Mouse (Mus musculus): Measurements from ENCODE around the gene Bbox1. TPM values are rescaled to one million over a fixed set of nuclear protein-coding genes. Genes with fewer than 3 reads are reported as not detected.
A peak's percentile ranks its signal among the peaks of the same experiment; 100 is the strongest.

Bbox1 gene
- total and polyA plus RNA-seq, 2 experiments from 2014 or later, result 0.04 TPM; not detected in 1

- no peak overlapping the region for H3K4me2 ChIP-seq (ENCODE audit: low read depth, low read length)
- H3K4me1 ChIP-seq (ENCODE audit: control insufficient read depth, insufficient read depth), result 0 out of 2 replicates have a peak, but pooled peaks cover 5% of the 10 kb centered on the region
- ATAC-seq (ENCODE audit: insufficient read depth, low read depth), result no peak
- no peak overlapping the region for H3K27ac ChIP-seq (ENCODE audit: low read depth)
- WGBS, result 69% methylated on average over 9 of the region's 9 CpGs
- TF ChIP-seq CTCF (IDR thresholded peaks at IDR 0.05; ENCODE audit: low read depth) (no peak), EP300 (IDR thresholded peaks at IDR 0.05; ENCODE audit: low read depth) (no peak)
- no peaks in the 10 kb centered on the region for H3K36me3 ChIP-seq (replicated peaks; ENCODE audit: control insufficient read depth, insufficient read depth, low read length)
- no peaks in the 10 kb centered on the region for H3K9me3 ChIP-seq (replicated peaks; ENCODE audit: control insufficient read depth, low read length)
- no peak for DNase-seq (ENCODE audit: low spot score)
- no peaks in the 10 kb centered on the region for H3K27me3 ChIP-seq (ENCODE audit: control insufficient read depth, insufficient read depth, low read length)
- H3K4me3 ChIP-seq (ENCODE audit: low read depth, low read length), result no peak overlapping the region
- no peak overlapping the region for H3K9ac ChIP-seq (replicated peaks; ENCODE audit: low read depth, low read length)
Measured at GRCm38 (mm10) chr2:110232252-110232651, 82.1 kb downstream of the Bbox1 start.

GRCm38 (mm10) chr2:110230753-110231152 is 83.6 kb downstream of the Bbox1 start:
- Histone ChIP-seq H3K9me3 (replicated peaks; ENCODE audit: control insufficient read depth, low read length) (no peaks in the 10 kb centered on the region), H3K27ac (ENCODE audit: low read depth) (no peak overlapping the region), H3K4me2 (ENCODE audit: low read depth, low read length) (no peak overlapping the region), H3K27me3 (ENCODE audit: control insufficient read depth, insufficient read depth, low read length) (no peaks in the 10 kb centered on the region), H3K9ac (replicated peaks; ENCODE audit: low read depth, low read length) (no peak overlapping the region), H3K36me3 (replicated peaks; ENCODE audit: control insufficient read depth, insufficient read depth, low read length) (no peaks in the 10 kb centered on the region), H3K4me3 (ENCODE audit: low read depth, low read length) (no peak overlapping the region), H3K4me1 (ENCODE audit: control insufficient read depth, insufficient read depth) (0 out of 2 replicates have a peak, but pooled peaks cover 5% of the 10 kb centered on the region)
- TF ChIP-seq CTCF (IDR thresholded peaks at IDR 0.05; ENCODE audit: low read depth) (no peak), EP300 (IDR thresholded peaks at IDR 0.05; ENCODE audit: low read depth) (no peak)
- DNase-seq (ENCODE audit: low spot score) (no peak), ATAC-seq (ENCODE audit: insufficient read depth, low read depth) (no peak)
- 78% methylated on average over 4 of the region's 4 CpGs for WGBS

- H3K27ac ChIP-seq (ENCODE audit: low read depth), result no peak overlapping the region
- no peak overlapping the region for H3K9ac ChIP-seq (replicated peaks; ENCODE audit: low read depth, low read length)
- H3K4me3 ChIP-seq (ENCODE audit: low read depth, low read length), result no peak overlapping the region
- DNase-seq (ENCODE audit: low spot score) (peak; percentile 88), ATAC-seq (ENCODE audit: insufficient read depth, low read depth) (peak; percentile 71)
- WGBS, result 25% methylated on average over 15 of the region's 15 CpGs
- H3K36me3 ChIP-seq (replicated peaks; ENCODE audit: control insufficient read depth, insufficient read depth, low read length), result no peaks in the 10 kb centered on the region
- H3K9me3 ChIP-seq (replicated peaks; ENCODE audit: control insufficient read depth, low read length), result no peaks in the 10 kb centered on the region
- peak overlapping the region; percentile 16 for H3K4me2 ChIP-seq (ENCODE audit: low read depth, low read length)
- no peak for TF ChIP-seq EP300 (IDR thresholded peaks at IDR 0.05; ENCODE audit: low read depth)
- TF ChIP-seq CTCF (IDR thresholded peaks at IDR 0.05; ENCODE audit: low read depth), result peak; percentile 85
- H3K27me3 ChIP-seq (ENCODE audit: control insufficient read depth, insufficient read depth, low read length), result no peaks in the 10 kb centered on the region
- H3K4me1 ChIP-seq (ENCODE audit: control insufficient read depth, insufficient read depth), result 0 out of 2 replicates have a peak, but pooled peaks cover 5% of the 10 kb centered on the region
Measured at GRCm38 (mm10) chr2:110229143-110230087, 84.9 kb downstream of the Bbox1 start.

- H3K9ac ChIP-seq (replicated peaks; ENCODE audit: low read depth, low read length), result no peak overlapping the region
- no peak overlapping the region for H3K4me2 ChIP-seq (ENCODE audit: low read depth, low read length)
- H3K27me3 ChIP-seq (ENCODE audit: control insufficient read depth, insufficient read depth, low read length), result no peaks in the 10 kb centered on the region
- no peak for ATAC-seq (ENCODE audit: insufficient read depth, low read depth)
- no peak overlapping the region for H3K27ac ChIP-seq (ENCODE audit: low read depth)
- TF ChIP-seq EP300 (IDR thresholded peaks at IDR 0.05; ENCODE audit: low read depth), result no peak
- no peak for TF ChIP-seq CTCF (IDR thresholded peaks at IDR 0.05; ENCODE audit: low read depth)
- H3K4me3 ChIP-seq (ENCODE audit: low read depth, low read length), result no peak overlapping the region
- H3K36me3 ChIP-seq (replicated peaks; ENCODE audit: control insufficient read depth, insufficient read depth, low read length), result no peaks in the 10 kb centered on the region
- H3K4me1 ChIP-seq (ENCODE audit: control insufficient read depth, insufficient read depth), result peaks cover 5% of the 10 kb centered on the region; the same call in 1 of the 2 replicates
- DNase-seq (ENCODE audit: low spot score), result no peak
- no peaks in the 10 kb centered on the region for H3K9me3 ChIP-seq (replicated peaks; ENCODE audit: control insufficient read depth, low read length)
- WGBS, result 56% methylated on average over 4 of the region's 4 CpGs
Measured at GRCm38 (mm10) chr2:110226421-110226820, 87.9 kb downstream of the Bbox1 start.

GRCm38 (mm10) chr2:110225969-110226368 is 88.4 kb downstream of the Bbox1 start:
- ATAC-seq (ENCODE audit: insufficient read depth, low read depth) (no peak), DNase-seq (ENCODE audit: low spot score) (no peak)
- H3K27ac ChIP-seq (ENCODE audit: low read depth), result no peak overlapping the region
- H3K36me3 ChIP-seq (replicated peaks; ENCODE audit: control insufficient read depth, insufficient read depth, low read length), result no peaks in the 10 kb centered on the region
- TF ChIP-seq EP300 (IDR thresholded peaks at IDR 0.05; ENCODE audit: low read depth) (no peak), CTCF (IDR thresholded peaks at IDR 0.05; ENCODE audit: low read depth) (no peak)
- no peaks in the 10 kb centered on the region for H3K27me3 ChIP-seq (ENCODE audit: control insufficient read depth, insufficient read depth, low read length)
- no peak overlapping the region for H3K4me3 ChIP-seq (ENCODE audit: low read depth, low read length)
- H3K4me1 ChIP-seq (ENCODE audit: control insufficient read depth, insufficient read depth), result peaks cover 5% of the 10 kb centered on the region; the same call in 1 of the 2 replicates
- no peak overlapping the region for H3K4me2 ChIP-seq (ENCODE audit: low read depth, low read length)
- H3K9ac ChIP-seq (replicated peaks; ENCODE audit: low read depth, low read length), result no peak overlapping the region
- no peaks in the 10 kb centered on the region for H3K9me3 ChIP-seq (replicated peaks; ENCODE audit: control insufficient read depth, low read length)
